Mouse (Mus musculus) lung, adult 2 months (tissue): ENCODE measurements around the gene Ddx52.

Experiments
- CTCF ChIP-seq: fragments of 200-500 bp; IDR thresholded peaks from 2 replicates; pipeline ENCODE4 v1.5.1; 2011; ENCODE audit warnings: mild to moderate bottlenecking, low read length, control low read depth; ENCODE audit not compliant: insufficient read depth
- POLR2A ChIP-seq: fragments of 200-500 bp; IDR thresholded peaks from 2 replicates; pipeline ENCODE4 v1.6.1; 2011; ENCODE audit warnings: low read depth, mild to moderate bottlenecking, control low read depth, low read length, borderline replicate concordance; ENCODE audit errors: extremely low read depth

DNA sequence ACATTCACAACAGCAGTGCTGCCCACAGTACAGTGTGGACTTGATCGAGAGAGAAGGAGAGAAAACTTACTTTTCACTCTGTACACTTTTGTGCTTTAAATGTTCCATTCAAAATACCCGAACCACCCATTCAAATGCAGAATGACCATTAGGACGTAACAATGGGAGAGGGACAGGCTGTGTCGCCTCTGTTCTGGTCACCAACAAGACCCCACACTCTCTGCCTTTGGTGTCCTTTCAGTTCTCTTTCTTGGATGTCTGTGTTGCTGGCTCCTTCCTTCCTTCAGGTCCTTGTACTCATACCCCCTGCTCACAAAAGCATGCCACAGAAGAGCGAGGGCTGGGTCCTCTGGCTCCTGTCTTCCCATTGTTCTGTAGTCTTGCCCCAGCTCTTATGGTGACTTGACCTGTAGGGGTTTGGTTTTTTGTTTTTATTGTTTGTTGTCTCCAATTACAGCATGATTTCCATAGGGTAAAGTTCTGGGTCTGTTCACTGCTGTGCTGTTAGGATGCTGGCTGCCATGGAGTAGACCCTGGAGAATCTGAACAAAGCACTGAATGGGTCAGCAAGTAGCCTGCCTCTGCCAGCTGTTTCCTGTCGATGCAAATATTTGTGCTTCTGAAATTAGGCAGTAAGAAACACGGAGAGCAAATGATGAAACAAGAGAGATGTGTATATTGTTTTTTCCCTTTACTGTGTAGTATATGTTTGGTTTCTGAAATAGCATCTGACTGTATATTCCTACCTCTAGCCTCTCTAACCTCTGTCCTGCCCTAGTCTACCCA, 32.9 kb downstream of the Ddx52 start:
- TF ChIP-seq POLR2A (no peak), CTCF (no peak)
